Mouse (Mus musculus) neural tube, embryonic 11.5 days (tissue): ENCODE measurements around the gene Sox12. TPM values are rescaled to one million over a fixed set of nuclear protein-coding genes. Genes with fewer than 3 reads are reported as not detected.
"Not testable (repeated sequence)": the region's sequence is repeated elsewhere in the genome, so short reads cannot be mapped to it uniquely, and the experiment has no call there.

Experiments used
- ATAC-seq: fragments of 200-750 bp; cut with Nextera tagmentation; 2 replicates; pipeline ENCODE4 v1.8.0; 2017; ENCODE audit warnings: moderate number of reproducible peaks, mild to moderate bottlenecking, moderate TSS enrichment, moderate library complexity; ENCODE audit not compliant: insufficient read depth, low FRiP score, low TSS enrichment
- DNase-seq: peaks from one replicate; pipeline ENCODE4 v3.0.0-alpha.2; 2015; ENCODE audit warnings: low spot score
- H3K27ac ChIP-seq: fragments of 300-500 bp; sonication (generic); 2 replicates; pipeline ENCODE4 v1.5.1; 2014; ENCODE audit warnings: low read depth, mild to moderate bottlenecking, low read length
- H3K27me3 ChIP-seq: fragments of 300-500 bp; sonication (generic); 2 replicates; pipeline ENCODE4 v1.6.1; 2014; ENCODE audit warnings: mild to moderate bottlenecking, low read length, mixed read lengths; ENCODE audit not compliant: control insufficient read depth, insufficient read depth
- H3K36me3 ChIP-seq: fragments of 300-500 bp; sonication (generic); 2 replicates; pipeline ENCODE4 v1.6.1; 2014; ENCODE audit warnings: mild to moderate bottlenecking, low read length, moderate library complexity, mixed read lengths; ENCODE audit not compliant: control insufficient read depth, insufficient read depth
- H3K4me1 ChIP-seq: fragments of 300-500 bp; sonication (generic); 2 replicates; pipeline ENCODE4 v1.6.1; 2014; ENCODE audit warnings: low read length, mixed read lengths; ENCODE audit not compliant: control insufficient read depth, insufficient read depth
- H3K4me2 ChIP-seq: fragments of 300-500 bp; sonication (generic); 2 replicates; pipeline ENCODE4 v1.6.1; 2014; ENCODE audit warnings: low read depth, mild to moderate bottlenecking, moderate library complexity
- H3K4me3 ChIP-seq: fragments of 300-500 bp; sonication (generic); 2 replicates; pipeline ENCODE4 v1.5.1; 2014; ENCODE audit warnings: low read depth, low read length
- H3K9ac ChIP-seq: fragments of 300-500 bp; sonication (generic); 2 replicates; pipeline ENCODE4 v1.6.1; 2014; ENCODE audit warnings: mild to moderate bottlenecking, low read length
- H3K9me3 ChIP-seq: fragments of 300-500 bp; sonication (generic); 2 replicates; pipeline ENCODE4 v1.6.1; 2016; ENCODE audit warnings: low read length; ENCODE audit not compliant: control insufficient read depth
- WGBS: fragments of 180-500 bp; shearing (Covaris S2); extraction: QIAGEN DNeasy Blood & Tissue Kit; methylation state at CpG from one replicate; pipeline ENCODE4 v1.1.7; 2014; 5-methylcytosine and 5-hydroxymethylcytosine counted together
- polyA plus RNA-seq: library from polyadenylated mRNA; unstranded; fragments of >200 nt; fragmentation: Nextera tagmentation; extraction: Ambion mirVana; gene quantifications from 2 replicates; pipeline ENCODE4 v1.2.1, GENCODE M21; 2014

Sox12 gene
- polyA plus RNA-seq, 1 experiment from 2014 or later: 19.1 TPM

DNA sequence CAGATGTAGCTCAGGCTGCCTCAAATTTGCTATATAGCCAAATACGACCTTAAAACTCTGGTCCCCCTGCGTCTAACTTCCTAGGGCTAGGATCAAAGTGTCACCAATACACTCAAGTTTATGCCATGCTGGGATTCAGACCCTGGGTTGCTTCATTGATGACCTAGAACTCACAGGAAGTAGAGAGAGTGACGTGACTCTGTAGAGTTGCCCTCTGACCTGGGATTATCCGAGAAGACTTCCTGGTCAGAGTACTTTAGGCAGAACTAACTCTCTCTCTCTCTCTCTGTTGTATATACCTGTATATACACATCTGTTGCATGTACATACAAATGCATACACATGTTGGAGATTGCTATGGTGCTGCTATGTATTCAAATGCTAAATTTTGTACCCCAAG lies 25.2 kb downstream of the Sox12 start:
- no peak overlapping the region for H3K4me3 ChIP-seq
- H3K9me3 ChIP-seq: no peaks in the 10 kb centered on the region
- no peak for DNase-seq
- no peak for ATAC-seq
- no peak overlapping the region for H3K27ac ChIP-seq
- H3K9ac ChIP-seq: no peak overlapping the region
- H3K36me3 ChIP-seq: no peaks in the 10 kb centered on the region
- no peaks in the 10 kb centered on the region; the same call in 1 of the 2 replicates for H3K27me3 ChIP-seq
- H3K4me1 ChIP-seq: peaks cover 5% of the 10 kb centered on the region
- H3K4me2 ChIP-seq: no peak overlapping the region
- 69% methylated on average over 4 of the region's 4 CpGs for WGBS

DNA sequence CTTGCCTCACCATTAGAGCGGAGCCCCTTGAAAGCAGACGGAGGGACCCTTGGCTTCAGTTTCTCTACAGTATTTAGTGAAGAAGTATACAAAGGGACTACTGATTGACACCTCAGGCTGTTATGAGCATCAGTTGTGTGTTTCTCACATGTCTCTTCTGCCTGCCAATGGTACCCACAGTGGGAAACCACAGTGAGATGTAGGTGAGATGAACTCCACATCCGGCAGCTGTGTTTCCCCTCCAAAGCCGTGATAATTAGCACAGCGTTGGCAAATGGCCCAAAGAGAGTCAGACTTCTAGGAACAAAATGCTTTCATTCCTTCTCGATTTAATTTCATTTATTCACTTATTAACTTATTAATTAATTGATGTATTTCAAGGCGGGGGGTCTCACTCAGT lies 25.8 kb downstream of the Sox12 start:
- H3K4me3 ChIP-seq: no peak overlapping the region
- no peak overlapping the region for H3K27ac ChIP-seq
- WGBS: 85% methylated on average over 7 of the region's 7 CpGs
- H3K9me3 ChIP-seq: no peaks in the 10 kb centered on the region
- no peak for ATAC-seq
- H3K27me3 ChIP-seq: no peaks in the 10 kb centered on the region; the same call in 1 of the 2 replicates
- H3K36me3 ChIP-seq: no peaks in the 10 kb centered on the region
- DNase-seq: no peak
- no peak overlapping the region for H3K9ac ChIP-seq
- H3K4me1 ChIP-seq: peaks cover 5% of the 10 kb centered on the region
- no peak overlapping the region for H3K4me2 ChIP-seq

DNA sequence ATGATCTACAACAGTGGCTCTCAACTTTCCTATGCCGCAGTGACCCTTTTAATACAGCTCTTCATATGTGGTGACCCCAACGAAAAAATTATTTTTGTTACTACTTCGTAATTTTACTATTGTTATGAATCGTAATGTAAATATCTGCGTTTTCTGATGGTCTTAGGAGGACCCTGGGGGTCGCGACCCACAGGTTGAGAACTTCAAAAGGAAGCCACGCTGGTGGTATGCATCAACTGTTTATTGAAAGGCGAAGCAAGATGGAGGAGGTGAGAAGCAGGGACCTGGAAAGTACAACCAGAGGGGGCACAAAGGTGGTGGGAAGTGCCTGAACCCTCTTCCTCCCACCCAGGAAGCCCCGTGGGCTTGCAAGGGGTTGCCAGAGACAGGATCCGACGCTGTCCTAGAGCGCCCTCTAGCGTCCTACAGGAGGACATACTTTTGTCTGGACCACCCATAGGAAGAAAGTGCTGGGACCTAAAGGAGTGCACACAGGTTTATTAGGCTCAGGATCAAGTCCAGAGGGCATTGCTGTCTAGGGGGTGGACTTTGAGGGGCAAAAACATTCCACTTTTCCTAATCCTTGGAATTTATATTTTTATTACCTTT lies 29.2 kb downstream of the Sox12 start:
- H3K36me3 ChIP-seq: no peaks in the 10 kb centered on the region
- no peaks in the 10 kb centered on the region for H3K9me3 ChIP-seq
- DNase-seq: peak; percentile 69
- H3K27ac ChIP-seq: no peak overlapping the region
- peak; percentile 67 for ATAC-seq
- H3K9ac ChIP-seq: no peak overlapping the region
- 29% methylated on average over 14 of the region's 14 CpGs for WGBS
- no peak overlapping the region for H3K4me3 ChIP-seq
- H3K4me1 ChIP-seq: no peaks in the 10 kb centered on the region
- H3K4me2 ChIP-seq: no peak overlapping the region
- no peaks in the 10 kb centered on the region for H3K27me3 ChIP-seq

DNA sequence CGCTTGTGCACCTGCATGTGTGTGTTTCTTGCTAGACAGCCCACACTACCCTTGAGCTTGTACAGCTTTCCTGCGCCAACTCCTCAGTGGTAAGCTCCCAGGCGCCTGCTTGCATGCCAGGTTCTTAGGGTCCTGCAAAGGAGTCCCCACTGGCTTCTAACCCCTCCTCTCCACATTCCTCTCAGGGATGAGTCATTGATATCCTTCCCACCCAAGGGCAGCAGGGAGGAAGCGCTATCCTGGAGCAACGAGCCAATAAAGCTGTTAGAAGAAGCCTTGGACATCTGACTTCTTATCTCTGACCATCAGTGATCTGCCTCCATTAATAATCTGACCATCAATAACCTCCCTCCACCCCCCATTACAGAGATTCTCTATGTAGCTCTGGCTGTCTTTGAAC lies 29.9 kb downstream of the Sox12 start:
- 89% methylated on average over 5 of the region's 5 CpGs for WGBS
- no peak for DNase-seq
- no peak overlapping the region for H3K4me3 ChIP-seq
- H3K4me1 ChIP-seq: no peaks in the 10 kb centered on the region
- no peak overlapping the region for H3K4me2 ChIP-seq
- H3K9ac ChIP-seq: no peak overlapping the region
- no peak for ATAC-seq
- no peaks in the 10 kb centered on the region for H3K27me3 ChIP-seq
- H3K9me3 ChIP-seq: no peaks in the 10 kb centered on the region
- no peaks in the 10 kb centered on the region for H3K36me3 ChIP-seq
- no peak overlapping the region for H3K27ac ChIP-seq

DNA sequence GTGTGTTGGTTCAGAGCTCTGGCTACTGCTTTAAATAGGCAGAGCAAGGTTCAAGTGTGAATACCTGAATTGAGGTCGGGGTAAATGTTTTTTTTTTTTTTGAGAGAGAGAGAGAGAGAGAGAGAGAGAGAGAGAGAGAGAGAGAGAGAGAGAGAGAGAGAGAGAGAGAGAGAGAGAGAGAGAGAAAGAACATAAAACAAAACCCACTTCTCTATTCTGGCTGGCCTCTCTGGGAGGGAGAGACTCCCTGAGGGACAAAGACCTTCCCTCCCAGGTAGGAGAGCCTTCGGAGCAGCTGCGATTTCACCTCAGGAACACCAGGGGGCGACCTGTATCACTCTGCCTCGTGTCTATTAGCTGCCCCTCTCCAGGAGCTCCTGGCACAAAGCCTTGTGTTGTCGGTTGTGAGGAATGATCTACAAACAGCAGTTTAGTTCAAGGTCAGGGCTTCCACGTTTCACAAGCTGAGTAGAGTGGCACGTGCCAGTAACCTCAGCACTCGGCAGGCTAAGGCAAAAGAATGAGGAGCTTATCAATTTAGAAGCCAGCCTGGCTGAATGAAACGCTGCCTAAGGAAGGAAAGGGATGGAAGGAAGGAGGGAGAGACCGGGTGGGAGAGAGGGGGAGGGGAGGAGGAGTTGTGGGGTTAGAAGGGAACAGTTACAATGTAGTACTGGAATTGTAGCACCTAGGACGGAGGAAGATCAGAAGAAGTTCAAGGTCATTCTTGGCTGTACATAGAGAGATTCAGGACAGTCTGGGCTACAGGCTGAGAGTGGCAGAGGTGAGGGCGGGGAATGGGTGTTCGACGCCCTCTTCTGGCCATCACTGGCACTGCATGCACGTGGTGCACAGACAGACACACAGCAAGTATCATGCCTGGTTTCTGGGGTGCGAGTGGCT lies 34.4 kb downstream of the Sox12 start:
- no peak overlapping the region for H3K4me3 ChIP-seq
- WGBS: 13% methylated on average over 17 of the region's 17 CpGs
- H3K27me3 ChIP-seq: no peaks in the 10 kb centered on the region
- no peak overlapping the region for H3K27ac ChIP-seq
- no peaks in the 10 kb centered on the region for H3K9me3 ChIP-seq
- no peaks in the 10 kb centered on the region for H3K36me3 ChIP-seq
- no peak overlapping the region for H3K9ac ChIP-seq
- DNase-seq (peak; percentile 82), ATAC-seq (peak; percentile 61)
- H3K4me2 ChIP-seq: peak overlapping the region; percentile 22; the same call in 1 of the 2 replicates
- no peaks in the 10 kb centered on the region for H3K4me1 ChIP-seq

DNA sequence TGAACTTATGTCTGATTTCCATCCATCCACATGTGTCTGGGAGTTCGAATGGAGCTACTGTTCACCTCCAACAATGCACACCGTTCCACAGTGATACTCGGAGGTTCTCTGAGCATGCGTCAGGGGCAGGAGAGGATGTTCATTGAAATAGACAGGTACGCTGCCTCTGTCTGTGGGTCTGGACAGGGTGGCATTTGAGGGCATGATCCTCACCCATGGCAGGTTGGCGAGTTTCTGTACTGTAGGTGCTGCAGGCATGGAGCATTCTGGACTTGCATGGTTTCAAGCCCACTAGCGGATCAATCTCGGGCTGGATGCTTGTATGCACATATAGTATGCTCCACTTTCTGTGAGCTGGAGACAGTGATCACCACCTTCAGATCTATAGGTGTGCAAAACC lies 36.7 kb downstream of the Sox12 start:
- Histone ChIP-seq H3K4me1 (no peaks in the 10 kb centered on the region), H3K36me3 (no peaks in the 10 kb centered on the region), H3K4me2 (no peak overlapping the region), H3K27ac (no peak overlapping the region), H3K27me3 (no peaks in the 10 kb centered on the region), H3K9me3 (no peaks in the 10 kb centered on the region), H3K4me3 (no peak overlapping the region), H3K9ac (no peak overlapping the region)
- 88% methylated on average over 8 of the region's 8 CpGs for WGBS
- DNase-seq: no peak
- no peak for ATAC-seq

DNA sequence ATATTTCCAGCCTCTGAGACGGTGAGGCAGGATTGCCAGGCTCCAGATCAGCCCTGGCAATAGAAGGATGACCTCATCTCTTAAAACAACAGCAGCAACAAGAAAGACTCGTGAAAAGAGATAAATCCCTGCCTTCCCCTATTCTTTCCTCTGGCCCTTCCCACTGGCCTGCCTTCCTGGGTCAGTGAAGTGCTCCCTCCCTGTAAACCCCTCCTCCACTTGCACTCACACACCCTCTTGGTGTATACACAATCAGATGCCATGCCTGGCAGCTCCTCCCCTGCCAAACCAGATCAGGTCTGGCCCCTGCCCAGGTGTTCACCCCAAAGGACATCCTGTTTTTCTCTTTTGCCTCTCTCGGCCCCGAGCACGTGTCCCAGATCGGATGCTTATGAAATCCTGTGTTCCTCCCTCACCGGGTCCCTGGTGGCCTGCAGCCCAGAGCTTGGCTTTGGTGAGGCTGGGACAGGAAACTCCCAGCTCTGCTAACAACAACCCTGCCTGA lies 37.5 kb downstream of the Sox12 start:
- no peaks in the 10 kb centered on the region for H3K9me3 ChIP-seq
- WGBS: 64% methylated on average over 7 of the region's 7 CpGs
- H3K36me3 ChIP-seq: no peaks in the 10 kb centered on the region
- H3K4me3 ChIP-seq: no peak overlapping the region
- H3K27me3 ChIP-seq: no peaks in the 10 kb centered on the region
- no peaks in the 10 kb centered on the region for H3K4me1 ChIP-seq
- H3K4me2 ChIP-seq: no peak overlapping the region
- H3K27ac ChIP-seq: no peak overlapping the region
- no peak overlapping the region for H3K9ac ChIP-seq
- DNase-seq (no peak), ATAC-seq (no peak)

DNA sequence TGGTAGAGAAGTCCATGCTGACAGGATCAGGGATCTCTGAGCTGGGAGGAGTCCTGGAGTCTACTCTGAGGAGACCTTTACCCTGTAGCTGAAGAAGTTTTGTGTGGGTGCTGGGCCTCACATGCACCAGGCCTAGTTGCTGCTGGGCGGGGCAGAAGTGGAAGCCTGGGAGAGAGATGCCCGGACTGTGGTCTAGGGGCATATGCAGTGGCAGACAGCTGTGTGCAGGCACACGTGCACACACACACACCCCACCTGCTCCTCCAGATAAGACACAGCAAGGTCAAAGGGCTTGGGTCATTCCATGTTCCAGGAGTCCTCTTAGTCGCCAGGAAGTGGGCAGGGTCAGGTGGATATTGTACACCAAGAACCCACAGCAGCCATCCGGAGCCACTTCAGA lies 38.2 kb downstream of the Sox12 start:
- Histone ChIP-seq H3K36me3 (no peaks in the 10 kb centered on the region), H3K9me3 (no peaks in the 10 kb centered on the region), H3K4me1 (no peaks in the 10 kb centered on the region), H3K4me3 (no peak overlapping the region), H3K27ac (no peak overlapping the region), H3K9ac (no peak overlapping the region), H3K4me2 (no peak overlapping the region), H3K27me3 (no peaks in the 10 kb centered on the region)
- DNase-seq (no peak), ATAC-seq (no peak)
- 74% methylated on average over 5 of the region's 5 CpGs for WGBS

DNA sequence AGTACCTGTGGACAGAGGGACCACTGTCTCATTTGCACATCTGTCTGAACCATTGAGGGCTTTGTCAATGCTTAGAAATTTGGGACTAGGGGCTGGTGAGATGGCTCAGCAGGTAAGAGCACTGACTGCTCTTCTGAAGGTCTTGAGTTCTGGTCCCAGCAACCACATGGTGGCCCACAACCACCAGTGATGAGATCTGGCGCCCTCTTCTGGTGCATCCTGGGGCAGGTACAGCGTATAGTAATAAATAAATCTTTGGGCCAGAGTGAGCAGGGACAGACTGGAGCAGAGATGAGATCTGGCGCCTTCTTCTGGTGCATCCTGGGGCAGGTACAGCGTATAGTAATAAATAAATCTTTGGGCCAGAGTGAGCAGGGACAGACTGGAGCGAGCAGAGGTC lies 38.9 kb downstream of the Sox12 start:
- H3K27ac ChIP-seq, H3K4me1 ChIP-seq, H3K9me3 ChIP-seq, H3K4me3 ChIP-seq, ATAC-seq, H3K4me2 ChIP-seq, H3K36me3 ChIP-seq, H3K9ac ChIP-seq, H3K27me3 ChIP-seq, DNase-seq: not testable (repeated sequence)
- WGBS: 71% methylated on average over 5 of the region's 5 CpGs
